Mouse (Mus musculus) liver, embryonic 14.5 days (tissue): ENCODE measurements around the gene Ern2. TPM values are rescaled to one million over a fixed set of nuclear protein-coding genes. Genes with fewer than 3 reads are reported as not detected.

Experiments used
- ATAC-seq: fragments of 200-750 bp; cut with Nextera tagmentation; 2 replicates; pipeline ENCODE4 v1.8.0; 2017; ENCODE audit warnings: moderate number of reproducible peaks, mild to moderate bottlenecking, moderate library complexity; ENCODE audit not compliant: insufficient read depth
- DNase-seq, 3 experiments: peaks; one replicate each; pipeline ENCODE4 v3.0.0-alpha.2; 2012 to 2013; ENCODE audit warnings: low read depth in 3 of 3, low spot score in 3 of 3
- H3K27ac ChIP-seq: fragments of 300-500 bp; sonication (generic); 2 replicates; pipeline ENCODE4 v1.5.1; 2014; ENCODE audit warnings: moderate library complexity, mild to moderate bottlenecking, control low read depth, inconsistent platforms
- H3K27me3 ChIP-seq: fragments of 300-500 bp; sonication (generic); 2 replicates; pipeline ENCODE4 v1.6.1; 2014; ENCODE audit warnings: mild to moderate bottlenecking, low read length, moderate library complexity; ENCODE audit not compliant: control insufficient read depth, insufficient read depth
- H3K36me3 ChIP-seq: fragments of 300-500 bp; sonication (generic); replicated peaks from 2 replicates; pipeline ENCODE4 v1.6.1; 2014; ENCODE audit warnings: low read depth; ENCODE audit not compliant: control insufficient read depth, insufficient read depth
- H3K4me1 ChIP-seq, 2 experiments: fragments of 200-500 bp in 1 of 2; fragments of 300-500 bp in 1 of 2; sonication (generic) in 1 of 2; replicated peaks; 2 replicates each; pipeline ENCODE4 v1.6.1; 2012 to 2014; ENCODE audit warnings: antibody characterized with exemption in 1 of 2, inconsistent platforms in 1 of 2, low read length in 1 of 2; ENCODE audit not compliant: control insufficient read depth in 2 of 2, insufficient read depth in 2 of 2
- H3K4me2 ChIP-seq: fragments of 300-500 bp; sonication (generic); 2 replicates; pipeline ENCODE4 v1.6.1; 2014; ENCODE audit warnings: low read depth, mild to moderate bottlenecking, control low read depth, moderate library complexity
- H3K4me3 ChIP-seq, 2 experiments: fragments of 200-500 bp in 1 of 2; fragments of 300-500 bp in 1 of 2; sonication (generic) in 1 of 2; 2 replicates each; pipeline ENCODE4 v1.5.1; 2012 to 2014; ENCODE audit warnings: low read depth in 2 of 2, low read length in 2 of 2, mild to moderate bottlenecking in 2 of 2, control low read depth in 1 of 2, inconsistent platforms in 1 of 2, moderate library complexity in 1 of 2; ENCODE audit not compliant: insufficient read depth in 1 of 2
- H3K9ac ChIP-seq: fragments of 300-500 bp; sonication (generic); replicated peaks from 2 replicates; pipeline ENCODE4 v1.6.1; 2014; ENCODE audit warnings: mild to moderate bottlenecking, control low read depth, moderate library complexity
- H3K9me3 ChIP-seq: fragments of 300-500 bp; sonication (generic); 2 replicates; pipeline ENCODE4 v1.6.1; 2016; ENCODE audit warnings: low read length, mixed read lengths; ENCODE audit not compliant: control insufficient read depth
- CTCF ChIP-seq: IDR thresholded peaks from 2 replicates; pipeline ENCODE4 v1.5.1; 2016; ENCODE audit warnings: antibody characterized with exemption, low read depth, control low read depth
- EP300 ChIP-seq: IDR thresholded peaks from 2 replicates; pipeline ENCODE4 v1.6.1; 2016; ENCODE audit warnings: antibody characterized with exemption, low read depth
- WGBS: fragments of 180-500 bp; shearing (Covaris S2); extraction: QIAGEN DNeasy Blood & Tissue Kit; methylation state at CpG from one replicate; pipeline ENCODE4 v1.1.7; 2014; ENCODE audit not compliant: insufficient replicate concordance; 5-methylcytosine and 5-hydroxymethylcytosine counted together
- polyA plus RNA-seq, 2 experiments: library from polyadenylated mRNA; depleted of rRNA in 1 of 2; stranded (reverse) in 1 of 2; unstranded in 1 of 2; fragments of >200 nt; fragmentation: Nextera tagmentation in 1 of 2; extraction: Ambion mirVana in 1 of 2; gene quantifications; 2 replicates each; pipeline versions ENCODE4 v1.2.1 to v1.2.3; 2012 to 2014

Ern2 gene
- polyA plus RNA-seq, 2 experiments = not detected

DNA sequence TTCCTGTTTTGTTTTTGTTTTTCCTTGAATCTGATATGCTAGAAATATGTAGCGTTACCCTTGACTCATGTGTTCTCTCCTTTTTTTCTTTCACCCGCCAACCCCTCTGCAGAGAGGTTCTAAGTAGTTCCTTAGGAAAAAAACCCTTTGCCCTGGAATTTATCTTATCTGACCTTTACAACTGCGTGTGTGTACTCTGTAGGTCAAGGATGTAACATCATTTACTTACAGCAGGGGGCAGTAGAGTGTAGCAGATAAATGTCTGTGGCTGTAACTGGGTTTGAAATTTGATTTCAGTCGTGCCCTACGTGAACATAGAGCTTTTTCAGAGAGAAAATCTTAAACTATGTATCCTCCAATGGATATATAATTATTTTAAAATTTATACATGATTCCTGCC lies 13.3 kb upstream of the Ern2 start:
- 16% methylated on average over 5 of the region's 5 CpGs for WGBS
- Histone ChIP-seq H3K4me3 (no peak overlapping the region), H3K4me2 (no peak overlapping the region), H3K9me3 (no peaks in the 10 kb centered on the region), H3K27me3 (no peaks in the 10 kb centered on the region), H3K4me1 (peaks cover 0 to 3% of the 10 kb centered on the region in 2 experiments; a peak in 1 of 4 replicates), H3K36me3 (no peaks in the 10 kb centered on the region), H3K9ac (no peak overlapping the region), H3K27ac (no peak overlapping the region)
- no peak for TF ChIP-seq EP300
- TF ChIP-seq CTCF = peak; percentile 67
- ATAC-seq (no peak), DNase-seq (peak; percentile 17 to 35 (median 25))

DNA sequence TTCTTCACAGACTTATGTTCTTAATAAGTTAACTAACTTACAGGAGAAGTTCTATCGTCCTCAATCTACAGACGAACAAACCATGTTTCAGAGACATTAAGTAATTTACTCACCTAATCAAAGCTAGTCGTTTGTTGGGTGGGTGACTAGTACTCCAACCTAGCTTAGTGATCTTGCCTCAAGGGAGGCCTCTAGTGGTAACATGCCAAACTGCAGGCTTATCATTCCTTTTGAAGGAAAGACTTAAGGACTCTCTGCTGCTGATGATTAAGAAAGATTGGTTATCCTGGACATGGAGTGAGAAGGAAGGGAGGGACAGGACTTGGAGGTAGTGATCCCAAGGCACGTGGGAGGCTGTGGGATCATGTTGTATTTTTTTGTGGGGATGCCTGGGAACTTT lies 11.3 kb upstream of the Ern2 start:
- TF ChIP-seq CTCF (peak; percentile 80), EP300 (no peak)
- DNase-seq (peak; percentile 41 to 64 (median 55)), ATAC-seq (no peak)
- Histone ChIP-seq H3K4me1 (no peaks in the 10 kb centered on the region), H3K36me3 (no peaks in the 10 kb centered on the region), H3K27ac (no peak overlapping the region), H3K27me3 (no peaks in the 10 kb centered on the region), H3K4me2 (no peak overlapping the region), H3K9ac (no peak overlapping the region), H3K4me3 (no peak overlapping the region), H3K9me3 (no peaks in the 10 kb centered on the region)
- WGBS = 18% methylated on average over 4 of the region's 4 CpGs

- H3K36me3 ChIP-seq = no peaks in the 10 kb centered on the region
- no peaks in the 10 kb centered on the region for H3K4me1 ChIP-seq
- H3K27me3 ChIP-seq = no peaks in the 10 kb centered on the region
- DNase-seq = no peak
- no peak overlapping the region for H3K9ac ChIP-seq
- no peak for TF ChIP-seq CTCF
- TF ChIP-seq EP300 = no peak
- H3K4me2 ChIP-seq = no peak overlapping the region
- 54% methylated on average over 9 of the region's 9 CpGs for WGBS
- H3K27ac ChIP-seq = no peak overlapping the region
- no peak overlapping the region for H3K4me3 ChIP-seq
- no peaks in the 10 kb centered on the region for H3K9me3 ChIP-seq
- ATAC-seq = peak; percentile 28; the same call in 1 of the 2 replicates
These were observed 10.8 kb upstream of the Ern2 start for GRCm38 (mm10) chr7:122196771-122197170.

DNA sequence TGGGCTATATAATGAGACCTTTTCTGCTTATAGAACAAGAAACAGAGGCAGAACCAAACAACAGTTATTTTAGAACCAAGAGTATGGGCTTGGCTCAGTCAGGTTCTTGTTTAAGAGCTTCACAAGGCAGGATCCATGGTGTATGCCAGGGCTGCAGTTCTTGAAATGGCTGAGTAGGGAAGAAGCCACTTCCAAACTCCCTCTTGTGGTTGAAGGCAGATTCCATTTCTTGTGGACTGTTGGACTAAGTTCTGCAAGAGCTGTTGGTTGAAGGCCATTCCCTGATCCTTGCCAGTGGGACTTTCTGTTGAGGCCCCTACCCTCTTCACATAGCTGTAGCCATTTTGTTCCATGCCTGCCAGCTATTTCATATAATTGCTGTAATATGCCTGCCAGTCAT lies 7.9 kb upstream of the Ern2 start:
- Histone ChIP-seq H3K36me3 (no peaks in the 10 kb centered on the region), H3K4me1 (no peaks in the 10 kb centered on the region), H3K27ac (no peak overlapping the region), H3K9ac (no peak overlapping the region), H3K27me3 (no peaks in the 10 kb centered on the region), H3K9me3 (no peaks in the 10 kb centered on the region), H3K4me2 (no peak overlapping the region), H3K4me3 (no peak overlapping the region)
- ATAC-seq (no peak), DNase-seq (no peak)
- TF ChIP-seq EP300 (no peak), CTCF (0 out of 2 replicates have a peak, but pooled peaks have one; percentile 8)

DNA sequence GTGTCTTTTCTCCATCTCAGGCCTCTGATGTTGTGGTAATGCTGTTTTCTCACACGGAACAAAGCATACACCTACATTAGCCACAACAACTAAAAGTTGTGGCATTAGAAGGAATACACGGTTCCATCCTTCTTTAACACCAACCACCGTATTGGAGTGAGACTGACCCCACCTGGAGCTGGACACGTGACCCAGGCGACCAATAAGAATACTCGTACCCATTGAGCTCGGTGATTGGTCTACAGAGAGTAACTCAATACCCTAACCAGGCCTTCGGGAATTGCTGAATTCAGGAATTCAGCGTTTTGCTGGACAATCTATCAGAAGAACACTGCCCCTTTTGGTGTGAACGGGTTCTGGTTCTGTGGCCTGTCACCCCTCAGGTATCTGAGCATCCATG lies 5.1 kb upstream of the Ern2 start:
- Histone ChIP-seq H3K9ac (no peak overlapping the region), H3K9me3 (no peaks in the 10 kb centered on the region), H3K27me3 (no peaks in the 10 kb centered on the region), H3K36me3 (no peaks in the 10 kb centered on the region), H3K4me1 (no peaks in the 10 kb centered on the region), H3K4me2 (no peak overlapping the region), H3K4me3 (no peak overlapping the region), H3K27ac (no peak overlapping the region)
- TF ChIP-seq EP300 = no peak
- TF ChIP-seq CTCF = no peak
- WGBS = 57% methylated on average over 10 of the region's 10 CpGs
- DNase-seq = no peak
- ATAC-seq = no peak
